Mouse (Mus musculus) forebrain, embryonic 10.5 days (tissue): Measurements from ENCODE around the gene Piwil1. TPM values are rescaled to one million over a fixed set of nuclear protein-coding genes. Genes with fewer than 3 reads are reported as not detected.

Source experiments
- DNase-seq: peaks from one replicate; pipeline ENCODE4 v3.0.0-alpha.2; 2017; ENCODE audit warnings: low spot score; ENCODE audit errors: extremely low spot score
- H3K27ac ChIP-seq: fragments of 300-500 bp; sonication (generic); 2 replicates; pipeline ENCODE4 v1.5.1; 2016; ENCODE audit warnings: mild to moderate bottlenecking
- H3K27me3 ChIP-seq: fragments of 300-500 bp; sonication (generic); 2 replicates; pipeline ENCODE4 v1.6.1; 2016; ENCODE audit warnings: mild to moderate bottlenecking; ENCODE audit not compliant: poor library complexity, severe bottlenecking
- H3K36me3 ChIP-seq: fragments of 300-500 bp; sonication (generic); replicated peaks from 2 replicates; pipeline ENCODE4 v1.6.1; 2016; ENCODE audit warnings: mild to moderate bottlenecking, moderate library complexity
- H3K4me1 ChIP-seq: fragments of 300-500 bp; sonication (generic); 2 replicates; pipeline ENCODE4 v1.6.1; 2016
- H3K4me3 ChIP-seq: fragments of 300-500 bp; sonication (generic); 2 replicates; pipeline ENCODE4 v1.5.1; 2016; ENCODE audit warnings: mild to moderate bottlenecking, moderate library complexity
- H3K9me3 ChIP-seq: fragments of 300-500 bp; sonication (generic); 2 replicates; pipeline ENCODE4 v1.6.1; 2016; ENCODE audit warnings: mild to moderate bottlenecking, moderate library complexity
- WGBS: fragments of 180-500 bp; shearing (Covaris S2); methylation state at CpG from one replicate; pipeline ENCODE4 v1.1.7; 2016; 5-methylcytosine and 5-hydroxymethylcytosine counted together
- polyA plus RNA-seq: library from polyadenylated mRNA; unstranded; fragments of >200 nt; fragmentation: Nextera tagmentation; extraction: Ambion mirVana; gene quantifications from 2 replicates; pipeline ENCODE4 v1.2.1, GENCODE M21; 2016

Piwil1 gene
- polyA plus RNA-seq, 1 experiment from 2014 or later, result not detected

GRCm38 (mm10) chr5:128687139-128687538 lies 15.2 kb upstream of the Piwil1 start:
- peaks cover 15% of the 10 kb centered on the region for H3K4me1 ChIP-seq
- no peak overlapping the region for H3K4me3 ChIP-seq
- H3K36me3 ChIP-seq, result no peaks in the 10 kb centered on the region
- peaks cover 38% of the 10 kb centered on the region for H3K27me3 ChIP-seq
- H3K9me3 ChIP-seq, result peaks cover 12% of the 10 kb centered on the region
- DNase-seq, result no peak
- WGBS, result 82% methylated on average over 5 of the region's 5 CpGs
- no peak overlapping the region for H3K27ac ChIP-seq

- Histone ChIP-seq H3K36me3 (no peaks in the 10 kb centered on the region), H3K4me3 (no peak overlapping the region), H3K4me1 (peaks cover 24% of the 10 kb centered on the region), H3K27me3 (peaks cover 37% of the 10 kb centered on the region), H3K9me3 (no peaks in the 10 kb centered on the region), H3K27ac (no peak overlapping the region)
- DNase-seq, result no peak
- WGBS, result 70% methylated on average over 6 of the region's 6 CpGs
Measured at GRCm38 (mm10) chr5:128694107-128694506, 8.2 kb upstream of the Piwil1 start.

- H3K4me1 ChIP-seq, result peaks cover 24% of the 10 kb centered on the region
- 80% methylated on average over 18 of the region's 18 CpGs for WGBS
- DNase-seq, result no peak
Measured at GRCm38 (mm10) chr5:128694611-128695325, 7.6 kb upstream of the Piwil1 start.

GRCm38 (mm10) chr5:128696824-128697223 lies 5.5 kb upstream of the Piwil1 start:
- DNase-seq, result no peak
- H3K4me1 ChIP-seq, result peaks cover 28% of the 10 kb centered on the region
- WGBS, result 58% methylated on average over 10 of the region's 10 CpGs
- no peak overlapping the region for H3K4me3 ChIP-seq
- no peaks in the 10 kb centered on the region for H3K36me3 ChIP-seq
- no peak overlapping the region for H3K27ac ChIP-seq
- H3K9me3 ChIP-seq, result no peaks in the 10 kb centered on the region
- peaks cover 42% of the 10 kb centered on the region for H3K27me3 ChIP-seq

More at GRCm38 (mm10) chr5:128694611-128695325, 7.6 kb upstream of the Piwil1 start:
- Histone ChIP-seq H3K4me3 (no peak overlapping the region), H3K27ac (no peak overlapping the region), H3K27me3 (peaks cover 37% of the 10 kb centered on the region), H3K9me3 (no peaks in the 10 kb centered on the region), H3K36me3 (no peaks in the 10 kb centered on the region)

GRCm38 (mm10) chr5:128700716-128701115 lies 1.6 kb upstream of the Piwil1 start:
- no peaks in the 10 kb centered on the region for H3K36me3 ChIP-seq
- H3K9me3 ChIP-seq, result no peaks in the 10 kb centered on the region; the same call in 1 of the 2 replicates
- peaks cover 25% of the 10 kb centered on the region for H3K27me3 ChIP-seq
- H3K27ac ChIP-seq, result no peak overlapping the region
- peaks cover 36% of the 10 kb centered on the region for H3K4me1 ChIP-seq
- WGBS, result 78% methylated on average over 11 of the region's 11 CpGs
- no peak overlapping the region for H3K4me3 ChIP-seq
- no peak for DNase-seq

GRCm38 (mm10) chr5:128703688-128704087 lies 1.4 kb downstream of the Piwil1 start:
- no peak for DNase-seq
- H3K36me3 ChIP-seq, result no peaks in the 10 kb centered on the region
- H3K27ac ChIP-seq, result no peak overlapping the region
- peaks cover 5% of the 10 kb centered on the region; the same call in 1 of the 2 replicates for H3K27me3 ChIP-seq
- 16% methylated on average over 10 of the region's 10 CpGs for whole genome bisulfite sequencing
- H3K9me3 ChIP-seq, result peaks cover 8% of the 10 kb centered on the region
- peak overlapping the region; percentile 31 for H3K4me3 ChIP-seq
- H3K4me1 ChIP-seq, result peaks cover 20% of the 10 kb centered on the region

- Histone ChIP-seq H3K9me3 (peaks cover 8% of the 10 kb centered on the region), H3K4me3 (peak overlapping the region; percentile 31), H3K36me3 (no peaks in the 10 kb centered on the region), H3K27me3 (peaks cover 5% of the 10 kb centered on the region; the same call in 1 of the 2 replicates), H3K4me1 (peaks cover 23% of the 10 kb centered on the region), H3K27ac (peak overlapping the region; percentile 63; the same call in 1 of the 2 replicates)
- WGBS, result 34% methylated on average over 19 of the region's 19 CpGs
- DNase-seq, result peak; percentile 64
Measured at GRCm38 (mm10) chr5:128704134-128704904, 2.0 kb downstream of the Piwil1 start.

GRCm38 (mm10) chr5:128706467-128706866 lies 4.1 kb downstream of the Piwil1 start:
- H3K27ac ChIP-seq, result no peak overlapping the region
- no peak for DNase-seq
- H3K9me3 ChIP-seq, result peaks cover 8% of the 10 kb centered on the region
- H3K4me1 ChIP-seq, result peaks cover 34% of the 10 kb centered on the region
- H3K4me3 ChIP-seq, result no peak overlapping the region
- no peaks in the 10 kb centered on the region for H3K36me3 ChIP-seq
- 93% methylated on average over 1 of the region's 1 CpGs for WGBS
- 0 out of 2 replicates have a peak, but pooled peaks cover under 1% of the 10 kb centered on the region for H3K27me3 ChIP-seq

GRCm38 (mm10) chr5:128707271-128707670 lies 4.9 kb downstream of the Piwil1 start:
- no peak for DNase-seq
- WGBS, result 93% methylated on average over 11 of the region's 11 CpGs
- H3K27ac ChIP-seq, result no peak overlapping the region
- no peaks in the 10 kb centered on the region for H3K36me3 ChIP-seq
- peaks cover 8% of the 10 kb centered on the region for H3K9me3 ChIP-seq
- peaks cover 34% of the 10 kb centered on the region for H3K4me1 ChIP-seq
- H3K4me3 ChIP-seq, result no peak overlapping the region
- H3K27me3 ChIP-seq, result no peaks in the 10 kb centered on the region

- Histone ChIP-seq H3K36me3 (no peaks in the 10 kb centered on the region), H3K27me3 (no peaks in the 10 kb centered on the region), H3K9me3 (peaks cover 8% of the 10 kb centered on the region), H3K27ac (no peak overlapping the region), H3K4me3 (no peak overlapping the region), H3K4me1 (peaks cover 25% of the 10 kb centered on the region)
- WGBS, result 85% methylated on average over 5 of the region's 5 CpGs
- DNase-seq, result no peak
Measured at GRCm38 (mm10) chr5:128708929-128709328, 6.6 kb downstream of the Piwil1 start.

GRCm38 (mm10) chr5:128710596-128710995 lies 8.3 kb downstream of the Piwil1 start:
- no peak for DNase-seq
- no peaks in the 10 kb centered on the region for H3K36me3 ChIP-seq
- H3K4me3 ChIP-seq, result no peak overlapping the region
- WGBS, result 35% methylated on average over 8 of the region's 8 CpGs
- H3K27me3 ChIP-seq, result 0 out of 2 replicates have a peak, but pooled peaks cover 4% of the 10 kb centered on the region
- peaks cover 8% of the 10 kb centered on the region for H3K9me3 ChIP-seq
- peaks cover 17% of the 10 kb centered on the region for H3K4me1 ChIP-seq
- no peak overlapping the region for H3K27ac ChIP-seq

GRCm38 (mm10) chr5:128711847-128712246 lies 9.5 kb downstream of the Piwil1 start:
- 86% methylated on average over 6 of the region's 6 CpGs for WGBS
- H3K27ac ChIP-seq, result no peak overlapping the region
- H3K9me3 ChIP-seq, result no peaks in the 10 kb centered on the region
- no peaks in the 10 kb centered on the region for H3K36me3 ChIP-seq
- H3K27me3 ChIP-seq, result 0 out of 2 replicates have a peak, but pooled peaks cover 4% of the 10 kb centered on the region
- no peak overlapping the region for H3K4me3 ChIP-seq
- peaks cover 17% of the 10 kb centered on the region for H3K4me1 ChIP-seq
- no peak for DNase-seq

- no peak for DNase-seq
- H3K27ac ChIP-seq, result no peak overlapping the region
- 0 out of 2 replicates have a peak, but pooled peaks cover 4% of the 10 kb centered on the region for H3K27me3 ChIP-seq
- H3K36me3 ChIP-seq, result no peaks in the 10 kb centered on the region
- 85% methylated on average over 16 of the region's 16 CpGs for WGBS
- peaks cover 6% of the 10 kb centered on the region for H3K4me1 ChIP-seq
- no peak overlapping the region for H3K4me3 ChIP-seq
- H3K9me3 ChIP-seq, result no peaks in the 10 kb centered on the region; the same call in 1 of the 2 replicates
Measured at GRCm38 (mm10) chr5:128715171-128715570, 12.8 kb downstream of the Piwil1 start.
